Comparison of ENCODE assay signal across 10 mouse cellular contexts in genomic region chr1:168245539-168245938, GRCm38 (mm10).
DNase-seq lines count a peak whose midpoint lies in the region; ATAC-seq and TF ChIP-seq lines count a peak whose summit lies in the region.
"Had no signal": no experiment of that assay in that cellular context is flagged by ENCODE, and none has a peak within 500 bp of the region (broad histone marks: within the 10 kb centered on the region; RNA-seq: fewer than 3 reads in every experiment).

No protein-coding gene starts in this region.

- H3K36me3 ChIP-seq in kidney, embryonic 16.5 days (ENCODE audit: insufficient read depth, low read length) = no peaks in the 10 kb centered on the region
- H3K36me3 ChIP-seq in forebrain, embryonic 12.5 days (replicated peaks) = no peaks in the 10 kb centered on the region
- no peaks in the 10 kb centered on the region for H3K36me3 ChIP-seq in limb, embryonic 14.5 days (ENCODE audit: control insufficient read depth, insufficient read depth, low read length)
- H3K36me3 ChIP-seq in intestine, embryonic 16.5 days (ENCODE audit: control insufficient read depth, insufficient read depth, low read length) = no peaks in the 10 kb centered on the region
- H3K36me3 ChIP-seq: limb, embryonic 12.5 days; stomach, embryonic 15.5 days had no signal

- H3K9me3 ChIP-seq in kidney, embryonic 16.5 days (ENCODE audit: low read length) = no peaks in the 10 kb centered on the region
- H3K9me3 ChIP-seq in forebrain, embryonic 12.5 days = no peaks in the 10 kb centered on the region
- H3K9me3 ChIP-seq in limb, embryonic 14.5 days (ENCODE audit: control insufficient read depth, low read length) = no peaks in the 10 kb centered on the region
- H3K9me3 ChIP-seq in intestine, embryonic 16.5 days (ENCODE audit: control insufficient read depth, low read length) = no peaks in the 10 kb centered on the region
- H3K9me3 ChIP-seq: limb, embryonic 12.5 days; stomach, embryonic 15.5 days had no signal

- intact Hi-C loops in left cerebral cortex, postnatal 36 days (cut with DNase I) = no loop called here

- WGBS in kidney, embryonic 16.5 days = 66% methylated on average over 5 of the region's 5 CpGs
- 33% methylated on average over 5 of the region's 5 CpGs for WGBS in forebrain, embryonic 12.5 days
- 21% methylated on average over 5 of the region's 5 CpGs for WGBS in limb, embryonic 14.5 days
- WGBS in intestine, embryonic 16.5 days = 64% methylated on average over 5 of the region's 5 CpGs

- no peak overlapping the region for H3K4me2 ChIP-seq in kidney, embryonic 16.5 days (replicated peaks; ENCODE audit: low read depth, low read length)
- peak overlapping the region; percentile 13 for H3K4me2 ChIP-seq in forebrain, embryonic 12.5 days
- H3K4me2 ChIP-seq in limb, embryonic 14.5 days (replicated peaks; ENCODE audit: low read depth, low read length, severe bottlenecking) = 0 out of 2 replicates have a peak overlapping the region, but pooled peaks have one; percentile 3
- no peak overlapping the region for H3K4me2 ChIP-seq in intestine, embryonic 16.5 days (ENCODE audit: low read depth, low read length)
- H3K4me2 ChIP-seq: limb, embryonic 12.5 days; stomach, embryonic 15.5 days had no signal

- H3K27ac ChIP-seq in kidney, embryonic 16.5 days (ENCODE audit: low read length) = no peak overlapping the region
- peak overlapping the region; percentile 67 for H3K27ac ChIP-seq in forebrain, embryonic 12.5 days
- H3K27ac ChIP-seq in limb, embryonic 14.5 days (replicated peaks; ENCODE audit: low read depth, low read length) = no peak overlapping the region
- H3K27ac ChIP-seq in intestine, embryonic 16.5 days (ENCODE audit: low read length) = no peak overlapping the region
- H3K27ac ChIP-seq: limb, embryonic 12.5 days; stomach, embryonic 15.5 days had no signal

- ATAC-seq in kidney, embryonic 16.5 days (ENCODE audit: low FRiP score, low TSS enrichment) = no peak
- peak; percentile 64; the same call in 1 of the 2 replicates for ATAC-seq in forebrain, embryonic 12.5 days (ENCODE audit: low FRiP score)
- ATAC-seq in limb, embryonic 14.5 days (ENCODE audit: low FRiP score, low read depth) = no peak
- ATAC-seq in intestine, embryonic 16.5 days = no peak

- H3K27me3 ChIP-seq in kidney, embryonic 16.5 days (ENCODE audit: insufficient read depth, low read length) = no peaks in the 10 kb centered on the region
- H3K27me3 ChIP-seq in forebrain, embryonic 12.5 days = no peaks in the 10 kb centered on the region
- H3K27me3 ChIP-seq in limb, embryonic 14.5 days (ENCODE audit: control insufficient read depth, insufficient read depth, low read length) = no peaks in the 10 kb centered on the region
- H3K27me3 ChIP-seq in intestine, embryonic 16.5 days (replicated peaks; ENCODE audit: control insufficient read depth, insufficient read depth, low read length) = no peaks in the 10 kb centered on the region
- H3K27me3 ChIP-seq: limb, embryonic 12.5 days; stomach, embryonic 15.5 days had no signal

- H3K4me3 ChIP-seq in kidney, embryonic 16.5 days (ENCODE audit: low read length) = no peak overlapping the region
- no peak overlapping the region for H3K4me3 ChIP-seq in forebrain, embryonic 12.5 days (replicated peaks)
- no peak overlapping the region for H3K4me3 ChIP-seq in limb, embryonic 14.5 days (replicated peaks; ENCODE audit: low read length)
- H3K4me3 ChIP-seq in intestine, embryonic 16.5 days (ENCODE audit: low read length) = no peak overlapping the region
- H3K4me3 ChIP-seq: limb, embryonic 12.5 days; stomach, embryonic 15.5 days had no signal

- H3K9ac ChIP-seq in kidney, embryonic 16.5 days (replicated peaks; ENCODE audit: low read length) = no peak overlapping the region
- H3K9ac ChIP-seq in forebrain, embryonic 12.5 days = no peak overlapping the region
- no peak overlapping the region for H3K9ac ChIP-seq in limb, embryonic 14.5 days (ENCODE audit: low read depth, low read length, severe bottlenecking)
- H3K9ac ChIP-seq in intestine, embryonic 16.5 days (ENCODE audit: low read depth, low read length) = no peak overlapping the region
- H3K9ac ChIP-seq: limb, embryonic 12.5 days; stomach, embryonic 15.5 days had no signal

- TF ChIP-seq POLR2A in limb, embryonic 14.5 days (IDR thresholded peaks at IDR 0.05; ENCODE audit: borderline replicate concordance, extremely low read depth, insufficient read depth, insufficient read length) = no peak

- H3K4me1 ChIP-seq in kidney, embryonic 16.5 days (ENCODE audit: insufficient read depth, low read length) = peaks cover 76% of the 10 kb centered on the region
- peaks cover 75% of the 10 kb centered on the region for H3K4me1 ChIP-seq in forebrain, embryonic 12.5 days
- peaks cover 60% of the 10 kb centered on the region for H3K4me1 ChIP-seq in limb, embryonic 14.5 days (ENCODE audit: control insufficient read depth, insufficient read depth, low read length)
- H3K4me1 ChIP-seq in intestine, embryonic 16.5 days (ENCODE audit: control insufficient read depth, insufficient read depth, low read length) = peaks cover 26% of the 10 kb centered on the region

- DNase-seq in kidney, adult 18-20 months = peak; percentile 42
- peak; percentile 80 for DNase-seq in adrenal gland, postnatal 10 days
- peak; percentile 39 for DNase-seq in limb, embryonic 14.5 days (ENCODE audit: low spot score)
- DNase-seq in left cerebral cortex, postnatal 36 days (ENCODE audit: low spot score in 2 of 2) = no peak
- DNase-seq in yolk sac, embryonic 10.5 days (ENCODE audit: low spot score) = no peak

Comparison
In these comparisons a context has a peak if more than half of its experiments do, and no peak if none do; other contexts are left out.
1. DNase-seq: peak in kidney, adult 18-20 months (single experiment), adrenal gland, postnatal 10 days (single experiment) and limb, embryonic 14.5 days (single experiment); none in left cerebral cortex, postnatal 36 days (0 of 2) and yolk sac, embryonic 10.5 days (single experiment).
2. H3K4me2 ChIP-seq: peak in forebrain, embryonic 12.5 days (single experiment) and limb, embryonic 14.5 days (single experiment); none in kidney, embryonic 16.5 days (single experiment) and intestine, embryonic 16.5 days (single experiment).